Mouse (Mus musculus): ENCODE measurements around the gene Zfp667. TPM values are rescaled to one million over a fixed set of nuclear protein-coding genes. Genes with fewer than 3 reads are reported as not detected.
A peak's percentile ranks its signal among the peaks of the same experiment; 100 is the strongest.
"Not testable (repeated sequence)": the region's sequence is repeated elsewhere in the genome, so short reads cannot be mapped to it uniquely, and the experiment has no call there.

Zfp667 gene
- total and polyA plus RNA-seq, 3 experiments, result 3.9 to 5.3 TPM; not detected in 1

GRCm38 (mm10) chr7:6239787-6240186, 46.6 kb upstream of the Zfp667 start:
- Histone ChIP-seq H3K79me2 (ENCODE audit: control insufficient read depth, insufficient read depth, low read length, poor library complexity) (no peaks in the 10 kb centered on the region), H3K27ac (ENCODE audit: control insufficient read depth, low read depth, low read length) (no peak overlapping the region), H3K36me3 (ENCODE audit: control insufficient read depth in 1 of 2, insufficient read depth in 2 of 2, low read length in 2 of 2) (no peaks in the 10 kb centered on the region), H3K9me3 (replicated peaks; ENCODE audit: insufficient read depth, low read length) (no peaks in the 10 kb centered on the region), H3K9ac (ENCODE audit: control insufficient read depth, low read depth, low read length, poor library complexity, severe bottlenecking) (no peak overlapping the region), H3K4me1 (ENCODE audit: control insufficient read depth in 1 of 2, insufficient read depth in 2 of 2, low read length in 2 of 2) (no peaks in the 10 kb centered on the region), H3K27me3 (ENCODE audit: control insufficient read depth in 1 of 2, insufficient read depth in 2 of 2, low read length in 2 of 2) (no peaks in the 10 kb centered on the region), H3K4me3 (ENCODE audit: control insufficient read depth in 1 of 2, insufficient read depth in 1 of 2, low read depth in 2 of 2, low read length in 2 of 2) (no peak overlapping the region)
- TF ChIP-seq ZKSCAN1 (IDR thresholded peaks at IDR 0.05; ENCODE audit: low read depth, low read length) (no peak), TCF12 (IDR thresholded peaks at IDR 0.05; ENCODE audit: low read depth, low read length) (no peak), MXI1 (IDR thresholded peaks at IDR 0.05; ENCODE audit: low read depth, low read length) (no peak), ZNF384 (IDR thresholded peaks at IDR 0.05; ENCODE audit: low read depth, low read length) (no peak), POLR2AphosphoS2 (IDR thresholded peaks at IDR 0.05; ENCODE audit: low read length) (no peak), SIN3A (IDR thresholded peaks at IDR 0.05; ENCODE audit: low read length) (no peak), CHD2 (IDR thresholded peaks at IDR 0.05; ENCODE audit: low read length) (no peak), MYC (IDR thresholded peaks at IDR 0.05; ENCODE audit: low read depth, low read length) (no peak), MAZ (IDR thresholded peaks at IDR 0.05; ENCODE audit: low read depth, low read length) (no peak), TBP (IDR thresholded peaks at IDR 0.05; ENCODE audit: low read depth, low read length) (no peak), SMC3 (IDR thresholded peaks at IDR 0.05; ENCODE audit: low read depth, low read length) (no peak), USF2 (IDR thresholded peaks at IDR 0.05; ENCODE audit: borderline replicate concordance in 1 of 2, insufficient read depth in 1 of 2, low read depth in 1 of 2, low read length in 2 of 2) (no peak)
- no peak for DNase-seq (ENCODE audit: low read depth, low spot score)

- H3K9ac ChIP-seq (ENCODE audit: control insufficient read depth, low read depth, low read length, poor library complexity, severe bottlenecking); H3K36me3 ChIP-seq (ENCODE audit: control insufficient read depth in 1 of 2, insufficient read depth in 2 of 2, low read length in 2 of 2); H3K4me3 ChIP-seq (ENCODE audit: control insufficient read depth in 1 of 2, insufficient read depth in 1 of 2, low read depth in 2 of 2, low read length in 2 of 2); H3K4me1 ChIP-seq (ENCODE audit: control insufficient read depth in 1 of 2, insufficient read depth in 2 of 2, low read length in 2 of 2); H3K79me2 ChIP-seq (ENCODE audit: control insufficient read depth, insufficient read depth, low read length, poor library complexity); H3K27me3 ChIP-seq (ENCODE audit: control insufficient read depth in 1 of 2, insufficient read depth in 2 of 2, low read length in 2 of 2); H3K27ac ChIP-seq (ENCODE audit: control insufficient read depth, low read depth, low read length); H3K9me3 ChIP-seq (replicated peaks; ENCODE audit: insufficient read depth, low read length): not testable (repeated sequence)
- peak; percentile 61 for DNase-seq (ENCODE audit: low read depth, low spot score)
- peak; percentile 41 to 77 (median 63) for TF ChIP-seq CTCF (IDR thresholded peaks at IDR 0.05 in 2 of 3, conservative IDR thresholded peaks at IDR 0.05 in 1 of 3; ENCODE audit: control insufficient read depth in 1 of 3, insufficient read depth in 1 of 3, low read depth in 2 of 3, low read length in 3 of 3, poor library complexity in 1 of 3, severe bottlenecking in 1 of 3)
- peak; percentile 56 for TF ChIP-seq RAD21 (IDR thresholded peaks at IDR 0.05; ENCODE audit: low read depth, low read length)
- TF ChIP-seq SMC3 (IDR thresholded peaks at IDR 0.05; ENCODE audit: low read depth, low read length), result peak; percentile 63
- TF ChIP-seq ZC3H11A (IDR thresholded peaks at IDR 0.05; ENCODE audit: low read depth, low read length), result peak; percentile 42; the same call in 1 of the 2 replicates
These were observed 45.4 kb upstream of the Zfp667 start for GRCm38 (mm10) chr7:6240841-6241425.

Measured in MEL (cell line).